Mouse (Mus musculus): ENCODE measurements around the gene Mum1l1. TPM values are rescaled to one million over a fixed set of nuclear protein-coding genes. Genes with fewer than 3 reads are reported as not detected.

Mum1l1 gene
- 23.2 and 29.2 TPM in 2 replicates for polyA plus RNA-seq (2015; fragmentation: Nextera tagmentation; extraction: Ambion mirVana)

DNA sequence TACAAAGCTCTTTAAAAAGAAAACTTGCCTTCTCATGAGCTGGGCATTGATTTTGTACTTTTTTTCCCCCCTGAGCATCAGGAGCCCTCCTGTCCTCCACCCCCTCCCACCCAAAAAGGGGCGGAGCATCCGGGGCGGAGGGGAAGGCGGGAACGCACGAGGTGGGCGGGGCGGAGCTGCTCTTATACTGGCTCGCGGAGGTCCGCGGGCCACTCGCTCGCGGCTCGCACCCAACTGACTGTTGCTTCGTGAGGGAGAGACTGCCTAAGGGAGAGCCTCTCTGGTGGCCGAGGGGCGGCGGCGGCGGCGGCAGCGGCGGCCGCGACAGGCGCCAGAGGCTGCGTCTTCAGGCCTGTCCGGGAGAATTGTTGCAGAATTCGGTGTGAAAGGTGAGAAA, at the start of gene Mum1l1:
Mum1l1 (plus strand) TSS at position 214 of the 397 bp plus-strand sequence.

DNA sequence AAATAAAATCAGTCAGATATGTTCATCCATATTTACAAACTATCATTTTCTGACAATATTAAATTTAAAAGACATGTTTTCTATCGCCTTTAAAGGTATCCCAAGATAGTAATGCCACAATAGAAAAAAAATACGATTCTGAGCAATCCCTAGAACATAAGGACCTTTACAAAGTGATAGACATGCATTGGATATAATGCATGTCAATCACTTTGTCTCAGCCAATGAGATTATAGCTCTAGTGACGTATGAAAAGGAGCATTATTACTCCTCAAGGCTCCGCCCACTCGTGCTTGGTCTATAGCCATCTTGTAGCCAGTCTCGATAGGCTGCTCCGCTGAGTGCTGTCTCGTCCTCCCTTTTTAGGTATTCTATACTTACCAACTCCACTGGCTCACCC, 30.9 kb upstream of the Mum1l1 start, which contains the start of gene 4933428M09Rik:
4933428M09Rik (plus strand) TSS at position 301 of the 400 bp plus-strand sequence.

Other genes with a start within 250 kb of the Mum1l1 start
- 0.08 and 0.16 TPM in 2 replicates for gene Serpina7, start 124.8 kb upstream of the Mum1l1 start, polyA plus RNA-seq (2015; fragmentation: Nextera tagmentation; extraction: Ambion mirVana)
- not detected in 2 replicates for gene 4930513O06Rik, start 123.8 kb upstream of the Mum1l1 start, polyA plus RNA-seq (2015; fragmentation: Nextera tagmentation; extraction: Ambion mirVana)
- gene 4933428M09Rik, start 30.8 kb upstream of the Mum1l1 start, polyA plus RNA-seq (2015; fragmentation: Nextera tagmentation; extraction: Ambion mirVana) = not detected in 2 replicates
- gene Trap1a, start 123.6 kb downstream of the Mum1l1 start, polyA plus RNA-seq (2015; fragmentation: Nextera tagmentation; extraction: Ambion mirVana) = not detected in 2 replicates